Mouse (Mus musculus): ENCODE measurements around the gene Ranbp2. TPM values are rescaled to one million over a fixed set of nuclear protein-coding genes. Genes with fewer than 3 reads are reported as not detected.

Ranbp2 gene
- total and polyA plus RNA-seq, 3 experiments: 45.0 to 56.3 (median 53.4) TPM

DNA sequence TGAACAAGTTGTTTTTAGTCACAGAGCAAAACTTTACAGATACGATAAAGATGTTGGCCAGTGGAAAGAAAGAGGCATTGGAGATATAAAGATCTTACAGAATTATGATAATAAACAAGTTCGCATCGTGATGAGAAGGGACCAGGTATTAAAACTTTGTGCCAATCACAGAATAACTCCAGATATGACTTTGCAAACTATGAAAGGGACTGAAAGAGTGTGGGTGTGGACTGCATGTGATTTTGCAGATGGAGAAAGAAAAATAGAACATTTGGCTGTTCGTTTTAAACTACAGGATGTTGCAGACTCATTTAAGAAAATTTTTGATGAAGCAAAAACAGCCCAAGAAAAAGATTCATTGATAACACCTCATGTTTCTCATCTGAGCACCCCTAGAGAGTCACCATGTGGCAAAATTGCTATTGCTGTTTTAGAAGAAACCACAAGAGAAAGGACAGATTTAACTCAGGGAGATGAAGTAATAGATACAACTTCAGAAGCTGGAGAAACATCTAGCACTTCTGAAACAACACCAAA lies 33.3 kb downstream of the Ranbp2 start:
- DNase-seq (ENCODE audit: extremely low read depth): no peak

GRCm38 (mm10) chr10:58491031-58491430 lies 44.3 kb downstream of the Ranbp2 start:
- Histone ChIP-seq H3K9ac (ENCODE audit: insufficient read depth, low read depth) (no peak overlapping the region), H3K27me3 (replicated peaks) (no peaks in the 10 kb centered on the region), H3K36me3 (replicated peaks in 1 of 2; ENCODE audit: control insufficient read depth in 1 of 2, insufficient read depth in 1 of 2, low read length in 1 of 2) (peaks cover 36 to 72% of the 10 kb centered on the region in 2 experiments), H3K79me2 (replicated peaks; ENCODE audit: control insufficient read depth, extremely low read depth, insufficient read depth, poor library complexity, severe bottlenecking) (no peaks in the 10 kb centered on the region), H3K4me3 (replicated peaks in 1 of 3; ENCODE audit: low read depth in 2 of 3, low read length in 2 of 3, poor library complexity in 1 of 3) (no peak overlapping the region), H3K4me2 (ENCODE audit: insufficient read depth, low read depth, poor library complexity, severe bottlenecking) (no peak overlapping the region), H3K9me3 (replicated peaks; ENCODE audit: low read length) (no peaks in the 10 kb centered on the region), H3K4me1 (ENCODE audit: control insufficient read depth in 1 of 2, insufficient read depth in 2 of 2) (no peaks in the 10 kb centered on the region), H3K27ac (ENCODE audit: insufficient read depth, low read depth) (no peak overlapping the region)
- DNase-seq (ENCODE audit: extremely low read depth): no peak
- dilution Hi-C loops (cut with MboI; ENCODE audit: extremely low pct_ligation_motif_present, extremely low pct_unique_long_range_greater_than_20kb, low sequenced_read_pairs): no loop called here
- in situ Hi-C loops (cut with MboI; ENCODE audit: low pct_ligation_motif_present, low pct_unique_long_range_greater_than_20kb, low sequenced_read_pairs): no loop called here
- TF ChIP-seq BHLHE40 (IDR thresholded peaks at IDR 0.05; ENCODE audit: low read depth, low read length): no peak
- no peak for TF ChIP-seq RAD21 (IDR thresholded peaks at IDR 0.05; ENCODE audit: low read depth, low read length)
- TF ChIP-seq MAX (IDR thresholded peaks at IDR 0.05; ENCODE audit: low read length): no peak
- no peak for TF ChIP-seq IRF4 (IDR thresholded peaks at IDR 0.05; ENCODE audit: low read depth, low read length)
- TF ChIP-seq ETS1 (conservative IDR thresholded peaks at IDR 0.05; ENCODE audit: low read depth, low read length): no peak
- no peak for TF ChIP-seq MYC (IDR thresholded peaks at IDR 0.05; ENCODE audit: low read depth, low read length)
- no peak for TF ChIP-seq JUN (IDR thresholded peaks at IDR 0.05; ENCODE audit: insufficient read depth, low read depth, low read length)

More for the DNA sequence above, 33.3 kb downstream of the Ranbp2 start:
- Histone ChIP-seq H3K9me3 (replicated peaks; ENCODE audit: low read length) (no peaks in the 10 kb centered on the region), H3K27ac (ENCODE audit: insufficient read depth, low read depth) (no peak overlapping the region), H3K27me3 (replicated peaks) (no peaks in the 10 kb centered on the region), H3K79me2 (replicated peaks; ENCODE audit: control insufficient read depth, extremely low read depth, insufficient read depth, poor library complexity, severe bottlenecking) (no peaks in the 10 kb centered on the region; the same call in 1 of the 2 replicates), H3K9ac (ENCODE audit: insufficient read depth, low read depth) (no peak overlapping the region), H3K4me2 (ENCODE audit: insufficient read depth, low read depth, poor library complexity, severe bottlenecking) (no peak overlapping the region), H3K4me3 (replicated peaks in 1 of 3; ENCODE audit: low read depth in 2 of 3, low read length in 2 of 3, poor library complexity in 1 of 3) (no peak overlapping the region), H3K36me3 (replicated peaks in 1 of 2; ENCODE audit: control insufficient read depth in 1 of 2, insufficient read depth in 1 of 2, low read length in 1 of 2) (peaks cover 50 to 93% of the 10 kb centered on the region in 2 experiments), H3K4me1 (ENCODE audit: control insufficient read depth in 1 of 2, insufficient read depth in 2 of 2) (no peaks in the 10 kb centered on the region)
- dilution Hi-C loops (cut with MboI; ENCODE audit: extremely low pct_ligation_motif_present, extremely low pct_unique_long_range_greater_than_20kb, low sequenced_read_pairs): no loop called here
- in situ Hi-C loops (cut with MboI; ENCODE audit: low pct_ligation_motif_present, low pct_unique_long_range_greater_than_20kb, low sequenced_read_pairs): no loop called here
- TF ChIP-seq MAFK (IDR thresholded peaks at IDR 0.05; ENCODE audit: insufficient replicate concordance, low read length): no peak
- TF ChIP-seq CHD1 (IDR thresholded peaks at IDR 0.05; ENCODE audit: low read depth, low read length): no peak
- TF ChIP-seq ETS1 (conservative IDR thresholded peaks at IDR 0.05; ENCODE audit: low read depth, low read length): no peak
- TF ChIP-seq E2F4 (IDR thresholded peaks at IDR 0.05; ENCODE audit: insufficient replicate concordance, low read depth, low read length): no peak
- TF ChIP-seq POLR2AphosphoS2 (IDR thresholded peaks at IDR 0.05; ENCODE audit: low read depth, low read length): no peak
- TF ChIP-seq TCF12 (IDR thresholded peaks at IDR 0.05; ENCODE audit: low read depth, low read length): no peak
- no peak for TF ChIP-seq KAT2A (IDR thresholded peaks at IDR 0.05; ENCODE audit: insufficient replicate concordance, low read length)
- no peak for TF ChIP-seq USF2 (conservative IDR thresholded peaks at IDR 0.05; ENCODE audit: low read depth, low read length)
- no peak for TF ChIP-seq POLR2A (IDR thresholded peaks at IDR 0.05; ENCODE audit: low read depth, low read length)
- no peak for TF ChIP-seq ZMIZ1 (IDR thresholded peaks at IDR 0.05; ENCODE audit: low read depth, low read length)
- no peak for TF ChIP-seq MEF2A (IDR thresholded peaks at IDR 0.05; ENCODE audit: borderline replicate concordance, low read depth, low read length)
